Mouse (Mus musculus) cerebellum, adult 9-10 months (tissue): ENCODE measurements at regions not wholly inside any gene's neighbourhood (a gene's known extent, or its start where the extent isn't known, plus 50 kb on each side); places are given as distances from the start of the nearest gene placed in this dataset.
A peak's percentile ranks its signal among the peaks of the same experiment; 100 is the strongest.

ENCODE experiments used
- DNase-seq: peaks from one replicate; pipeline ENCODE4 v3.0.0; 2022

DNA sequence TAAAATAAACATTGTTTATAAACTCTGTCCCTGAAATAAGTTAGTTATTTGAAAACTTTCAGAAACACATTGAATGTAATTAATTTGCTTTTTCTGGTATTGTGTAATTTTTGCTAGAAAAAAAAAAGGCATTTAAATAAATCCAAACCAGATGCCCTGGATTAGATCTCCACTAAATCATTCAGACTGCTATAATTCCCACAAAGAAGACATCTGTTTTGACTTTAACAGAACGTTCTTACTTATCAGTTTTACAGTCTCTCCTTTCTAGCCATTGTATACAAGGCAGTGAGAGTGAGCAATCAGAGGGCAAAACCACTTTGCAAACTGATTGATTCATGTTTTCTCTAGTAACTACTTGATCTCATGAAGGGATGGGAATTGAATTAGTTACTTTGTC, 478.8 kb downstream of the Slitrk6 start:
- no peak for DNase-seq

DNA sequence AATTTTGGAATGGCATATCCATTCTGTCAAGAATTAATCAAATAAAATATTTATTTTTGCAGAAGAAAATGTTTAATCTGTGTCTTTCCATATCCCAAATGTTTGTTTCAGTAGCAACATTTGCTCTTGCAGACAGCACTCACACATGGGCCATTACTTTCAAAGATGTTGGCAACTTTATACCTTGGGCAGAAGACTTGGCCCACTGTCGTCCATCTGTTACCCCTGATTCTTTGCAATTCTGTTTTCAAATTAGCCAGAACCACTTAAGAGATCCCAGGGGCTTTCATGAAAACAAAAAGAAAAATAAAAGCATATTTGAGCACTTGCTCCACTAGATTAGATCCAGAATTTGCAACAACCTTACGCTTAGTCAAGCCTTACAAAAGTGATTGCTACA, 483.7 kb downstream of the Slitrk6 start:
- DNase-seq = no peak

DNA sequence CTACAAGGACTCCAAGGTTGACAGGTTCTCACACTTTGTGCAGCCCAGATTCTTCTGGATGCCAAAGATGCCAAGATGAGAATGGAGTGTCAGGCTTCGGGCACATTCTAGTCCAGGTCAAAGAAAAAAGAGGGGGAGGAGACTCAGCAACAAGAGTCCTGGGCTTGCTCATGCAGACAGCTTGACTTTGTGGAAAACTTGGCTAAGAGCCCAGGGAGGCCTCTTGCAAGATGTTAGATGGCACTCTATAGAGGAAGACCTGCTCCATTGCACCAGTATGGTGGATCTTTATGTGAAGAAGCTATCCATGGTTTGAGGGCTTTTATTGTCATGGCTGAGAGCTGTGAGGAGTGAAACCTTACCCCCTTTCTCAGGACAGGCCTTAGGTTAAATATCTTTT, 510.5 kb downstream of the Slitrk6 start:
- DNase-seq = peak; percentile 3

DNA sequence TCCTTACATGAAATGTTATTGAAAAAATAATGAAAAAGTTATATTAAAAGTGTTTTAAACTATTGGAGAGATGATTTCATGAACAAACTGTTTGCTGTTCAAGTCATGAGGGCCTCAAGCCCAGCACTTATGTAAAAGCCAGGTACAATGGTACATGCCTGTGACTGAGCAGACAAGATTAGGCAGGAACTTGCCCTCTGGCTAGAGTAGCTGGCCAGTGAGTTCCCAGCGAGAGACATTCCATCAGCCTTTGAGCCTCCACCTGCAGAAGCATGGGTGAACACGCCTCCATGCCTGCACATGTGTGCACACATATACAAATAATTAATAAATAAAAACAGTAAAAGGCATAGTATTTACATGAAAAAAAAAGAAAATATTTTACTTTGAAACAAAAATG, 511.4 kb downstream of the Slitrk6 start:
- DNase-seq = no peak

DNA sequence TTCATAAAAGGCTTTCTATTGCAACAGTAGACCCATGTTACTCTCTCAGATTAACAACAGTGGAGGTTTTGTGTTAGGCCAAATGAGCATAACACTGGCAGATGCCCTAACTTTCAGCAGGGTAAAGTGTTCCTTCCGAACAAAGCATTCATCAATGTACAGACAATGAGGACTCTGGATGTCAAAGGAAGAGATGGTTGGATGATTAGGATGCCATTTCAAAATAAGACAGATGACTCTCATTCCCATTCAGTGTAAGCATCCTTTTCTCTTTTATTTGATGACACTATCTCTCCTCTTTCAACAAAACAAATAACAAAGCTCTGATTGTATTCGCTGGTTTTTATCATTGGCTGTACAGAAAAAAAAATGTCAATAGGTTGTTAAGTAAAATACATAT, 516.1 kb downstream of the Slitrk6 start:
- DNase-seq = no peak

DNA sequence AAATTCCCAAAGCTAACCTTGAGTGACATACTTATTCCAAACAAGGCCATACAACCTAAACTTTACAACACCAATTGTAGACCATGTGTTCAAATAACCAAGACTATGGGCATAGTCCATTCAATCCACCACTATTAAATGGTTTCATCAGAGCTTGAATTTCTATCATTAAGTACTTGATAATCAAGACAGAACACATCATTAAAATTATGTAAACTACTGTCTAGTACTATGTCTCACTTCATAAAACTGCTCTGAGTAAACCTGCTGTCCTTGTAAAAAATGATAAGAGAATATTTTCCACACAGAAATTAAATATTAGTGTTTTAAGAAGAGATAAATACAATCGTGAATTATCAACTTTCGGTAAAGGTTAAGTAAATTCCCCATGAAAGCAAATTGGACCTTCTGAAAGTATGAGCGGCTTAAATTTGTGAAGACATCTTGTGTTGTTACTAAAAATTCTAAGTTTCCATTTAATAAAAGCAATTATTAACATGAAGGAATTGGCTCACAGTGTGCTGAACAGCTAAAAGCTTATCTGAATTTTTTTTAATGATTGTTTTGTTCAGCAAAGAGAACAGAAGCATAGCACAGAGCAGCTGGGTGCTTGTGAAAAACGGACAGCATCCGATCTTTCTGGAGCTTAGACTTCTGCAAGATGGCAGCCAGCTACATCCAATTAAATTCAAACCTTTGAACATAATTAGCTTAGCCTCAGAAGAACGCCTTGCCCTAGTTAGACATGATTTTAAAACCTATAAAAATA, 530.1 kb downstream of the Slitrk6 start:
- no peak for DNase-seq

DNA sequence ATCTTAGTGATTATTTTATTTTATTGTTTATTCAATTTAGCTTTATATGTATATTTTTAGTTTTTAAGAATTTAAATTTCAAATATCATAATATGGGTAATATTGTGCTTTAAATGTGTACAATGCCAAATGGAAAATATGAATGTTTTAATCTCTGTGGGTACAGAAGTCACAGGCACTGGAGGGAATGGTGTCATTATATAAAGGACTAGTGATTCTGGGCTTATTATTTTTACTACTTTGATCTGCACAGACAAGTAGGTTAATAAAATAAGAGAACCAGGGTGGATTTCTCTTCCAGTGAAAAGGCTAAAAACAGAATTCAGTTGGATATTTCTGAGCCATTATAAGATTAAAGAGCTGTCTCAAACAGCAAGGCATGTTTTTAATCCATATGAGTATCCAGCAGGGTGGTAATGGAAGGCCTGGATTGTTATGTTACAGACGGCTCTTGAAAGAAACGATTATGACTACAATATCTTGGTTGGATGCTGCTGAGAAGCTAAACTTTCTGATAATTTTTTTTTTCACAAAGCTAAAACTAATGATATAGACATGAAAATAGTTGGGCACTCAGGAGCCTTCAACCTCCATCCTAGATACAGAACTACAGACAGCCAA, 563.9 kb downstream of the Slitrk6 start:
- no peak for DNase-seq

DNA sequence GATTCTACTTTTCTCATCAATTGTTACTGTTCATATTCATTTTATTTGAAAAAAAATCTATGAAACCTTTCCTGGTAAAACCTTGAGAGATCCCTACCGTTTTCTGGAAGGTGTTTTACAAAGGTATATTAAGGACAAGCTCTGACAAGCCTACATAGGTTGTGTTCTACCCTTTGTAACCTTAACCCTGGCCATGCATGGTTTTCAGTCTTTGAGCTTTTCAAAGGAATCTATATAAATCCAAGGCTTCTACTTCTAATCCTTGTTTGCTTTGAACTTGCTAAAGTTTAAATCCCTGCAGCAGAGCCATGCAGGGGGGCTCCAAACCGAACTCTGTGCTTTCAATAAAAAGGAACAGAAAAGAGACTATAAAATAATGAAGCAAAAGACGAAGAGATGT, 564.5 kb downstream of the Slitrk6 start:
- no peak for DNase-seq

DNA sequence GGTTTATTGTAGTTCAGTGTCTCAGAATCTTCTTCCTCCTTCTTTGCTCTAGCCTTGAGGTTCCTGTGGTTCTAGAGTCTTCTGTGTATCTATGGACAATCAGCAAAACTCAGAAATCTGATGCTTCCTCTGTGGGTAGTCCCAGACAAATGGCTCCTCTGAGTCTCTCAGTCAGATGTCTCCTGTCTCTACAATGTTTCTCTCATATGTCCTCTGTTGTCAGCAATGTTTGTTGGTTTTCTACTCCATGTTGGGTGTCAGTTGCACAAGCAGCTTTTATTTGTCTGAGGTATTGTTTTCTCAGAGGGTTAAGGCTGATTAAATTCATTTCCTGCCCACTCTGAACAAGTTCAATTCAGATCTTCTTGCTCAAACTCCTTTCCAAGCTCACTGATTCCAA, 575.8 kb downstream of the Slitrk6 start:
- no peak for DNase-seq

DNA sequence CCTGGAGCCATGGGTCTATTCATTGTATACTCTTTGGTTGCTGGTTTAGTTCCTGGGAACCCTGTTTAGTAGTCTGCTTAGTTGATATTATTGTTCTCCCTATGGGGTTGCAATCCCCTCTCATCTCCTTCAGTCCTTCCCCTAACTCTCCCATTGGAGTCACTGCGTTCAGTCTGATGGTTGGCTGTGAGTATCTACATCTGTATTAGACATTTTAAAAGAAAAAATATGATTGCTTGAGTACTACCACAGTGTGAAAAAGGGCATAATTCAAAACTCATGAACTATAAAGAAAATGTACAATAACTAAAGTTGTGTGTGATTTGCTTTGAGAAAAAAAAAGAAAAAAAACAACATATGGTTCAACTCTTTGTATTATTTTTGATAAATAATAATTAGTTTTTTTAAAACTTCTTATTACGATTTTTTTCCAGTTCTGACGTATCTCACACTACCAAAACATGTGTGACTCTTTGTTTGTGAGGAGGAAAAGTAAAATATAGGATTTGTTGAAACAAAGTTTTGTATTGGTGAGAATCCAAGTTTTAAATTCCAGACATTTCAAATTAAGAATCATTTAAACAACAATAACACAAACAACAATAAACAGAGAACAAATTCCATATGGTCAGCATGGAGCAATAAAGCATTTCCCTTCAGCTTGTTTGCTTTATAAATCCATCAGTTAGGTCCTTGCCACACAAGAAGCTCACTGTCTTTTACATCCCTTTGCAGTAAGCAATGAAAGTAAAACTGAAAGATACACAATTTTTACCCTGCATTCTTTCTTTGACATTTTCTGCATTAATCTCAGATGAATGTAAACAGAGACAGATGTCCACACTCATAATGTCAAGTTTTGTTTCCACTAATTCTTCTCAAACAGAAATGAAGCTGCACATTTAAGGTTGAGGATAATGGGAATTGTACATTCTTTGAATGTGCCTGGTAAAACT, 583.5 kb downstream of the Slitrk6 start:
- DNase-seq = no peak

DNA sequence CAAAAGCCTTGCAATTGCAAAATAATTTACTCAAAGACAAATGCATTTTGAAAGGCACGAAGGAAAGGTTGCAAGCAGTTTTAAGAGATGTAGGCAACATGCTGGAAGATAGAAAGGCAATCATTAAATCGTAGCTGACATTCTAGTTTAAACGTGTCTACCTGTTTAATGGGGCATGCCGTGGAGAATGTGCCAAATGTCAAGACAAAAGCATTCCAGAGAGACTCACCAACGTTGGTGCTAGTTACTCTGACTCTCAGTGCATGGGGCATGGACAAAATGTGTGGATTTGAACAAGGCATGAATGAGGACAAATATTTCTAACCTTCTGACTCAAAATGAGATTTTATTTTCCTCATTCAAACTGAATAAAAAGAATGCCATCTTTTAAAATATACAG, 586.3 kb downstream of the Slitrk6 start:
- no peak for DNase-seq

DNA sequence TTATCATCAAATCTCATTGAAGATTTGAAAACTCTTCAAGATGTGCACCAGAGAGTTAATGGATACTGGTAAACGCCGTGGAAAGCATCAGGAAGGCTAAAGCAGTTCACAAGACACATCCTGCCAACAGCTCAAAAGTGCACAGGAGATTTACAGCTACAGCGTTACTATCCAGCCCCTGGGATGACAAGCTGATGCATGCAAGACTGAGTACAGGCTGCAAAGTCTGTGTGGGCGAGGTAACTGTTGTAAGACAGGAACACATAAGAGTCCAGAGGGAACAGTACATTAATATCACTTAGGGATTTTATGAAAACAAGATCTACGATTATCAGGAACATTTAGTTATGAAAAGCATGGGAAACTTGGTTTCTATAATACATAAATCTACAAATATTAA, 626.7 kb downstream of the Slitrk6 start:
- no peak for DNase-seq

DNA sequence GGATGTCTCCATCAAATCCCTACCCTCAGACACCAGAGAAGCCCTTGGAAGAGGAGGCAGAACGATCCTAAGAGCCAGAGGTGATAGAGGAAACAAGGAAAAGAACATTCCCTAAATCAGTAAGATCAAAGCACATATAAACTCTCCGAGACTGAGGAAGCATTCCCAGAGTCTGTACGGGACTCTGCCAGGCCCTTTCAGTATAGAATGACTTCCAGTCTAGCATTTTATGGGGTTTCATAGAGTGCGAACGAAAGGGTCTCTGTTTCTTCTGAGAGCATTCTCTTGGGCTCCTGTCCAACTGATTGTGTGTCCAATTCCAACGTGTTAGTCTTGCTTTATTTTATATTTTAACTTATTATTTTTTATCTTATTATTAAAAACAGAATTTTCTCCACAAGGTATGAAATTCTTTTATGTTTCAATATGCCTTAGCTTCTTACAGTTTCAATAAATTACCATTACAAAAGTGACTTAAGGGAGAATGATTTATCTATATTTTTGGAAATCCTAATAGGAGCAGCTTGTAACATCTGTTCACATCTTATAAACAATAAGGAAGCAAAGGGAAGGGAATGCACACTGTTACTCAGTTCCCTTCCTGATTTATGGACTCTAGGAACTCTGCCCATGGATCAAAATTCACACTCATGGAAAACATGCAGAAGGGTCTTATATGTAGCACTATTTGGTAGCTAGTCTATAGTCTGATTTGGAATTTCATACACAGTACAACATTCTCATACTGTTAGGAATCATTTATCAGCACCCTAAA, 628.8 kb downstream of the Slitrk6 start:
- DNase-seq = no peak

DNA sequence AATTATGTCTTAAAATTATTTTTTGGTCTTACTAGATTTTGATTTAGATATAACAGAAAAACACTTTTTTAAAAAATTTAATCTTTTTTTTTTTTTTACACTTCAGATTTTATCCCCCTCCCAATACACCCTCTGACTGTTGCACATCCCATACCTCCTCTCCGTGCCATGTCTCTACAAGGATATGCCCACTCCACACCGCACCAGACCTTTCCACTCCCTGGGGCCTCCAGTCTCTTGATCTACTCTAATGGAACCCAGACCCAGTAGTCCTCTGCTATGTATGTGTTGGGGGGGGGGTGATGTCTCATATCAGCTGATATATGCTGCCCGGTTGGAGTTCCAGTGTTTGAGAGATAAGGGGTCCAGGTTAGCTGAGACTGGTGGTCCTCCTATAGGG, 632.2 kb downstream of the Slitrk6 start:
- DNase-seq = no peak

DNA sequence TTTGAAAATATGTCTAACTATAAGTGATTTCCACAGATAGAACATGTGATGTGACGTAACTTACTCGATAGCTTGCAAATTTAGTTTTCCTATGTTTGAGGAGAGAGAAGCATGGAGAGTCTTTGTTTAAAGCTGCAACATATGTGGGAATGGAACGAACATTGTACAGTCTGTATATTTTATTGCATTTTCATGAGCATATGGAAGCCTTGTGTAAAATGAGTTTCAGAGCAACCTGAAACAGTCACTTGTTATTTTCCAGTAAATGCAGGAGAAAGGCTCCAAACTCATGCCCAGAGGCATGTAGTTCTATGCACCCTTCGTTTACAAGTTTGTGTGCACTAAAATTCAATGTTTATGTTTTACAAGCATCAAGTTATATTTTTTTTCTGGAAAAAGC, 639.4 kb downstream of the Slitrk6 start:
- DNase-seq = no peak

DNA sequence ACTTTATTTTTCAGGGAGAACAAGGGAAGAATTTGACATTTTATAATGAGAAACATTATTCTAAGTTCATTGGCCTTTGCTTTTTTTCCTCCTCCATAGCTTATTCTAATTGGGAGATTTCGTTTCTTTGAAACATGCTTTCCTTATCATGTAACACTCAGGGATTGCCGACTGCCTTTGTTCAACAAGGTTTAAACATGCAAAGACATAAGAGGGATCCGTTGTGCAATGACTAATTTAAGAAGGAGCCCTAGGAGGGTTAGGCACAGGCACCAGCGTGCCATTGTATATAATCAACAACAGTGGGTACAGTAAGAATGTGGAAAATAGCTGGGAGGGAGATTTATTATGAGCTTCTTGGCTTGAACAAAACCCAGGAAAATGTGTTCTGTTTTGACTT, 654.1 kb downstream of the Slitrk6 start:
- DNase-seq = no peak

DNA sequence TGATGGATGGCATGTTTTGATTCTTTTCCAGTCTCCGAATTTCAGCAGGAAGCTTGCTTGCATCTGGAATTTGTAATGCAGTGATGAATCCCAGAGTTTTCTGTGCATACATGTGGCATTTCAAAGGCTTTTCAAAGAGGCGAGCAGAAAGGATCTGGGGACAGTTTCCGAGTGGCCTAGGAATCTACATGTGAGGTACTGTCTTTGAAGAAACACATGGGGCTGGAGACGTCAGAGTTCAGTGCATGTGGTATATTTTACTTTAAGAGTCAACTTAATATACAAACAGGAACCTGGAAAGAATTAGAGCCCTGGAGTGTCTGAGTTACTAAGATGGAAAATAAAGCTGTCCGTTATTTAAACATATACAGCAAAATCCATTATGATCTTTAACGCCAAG, 676.6 kb downstream of the Slitrk6 start:
- DNase-seq = no peak

DNA sequence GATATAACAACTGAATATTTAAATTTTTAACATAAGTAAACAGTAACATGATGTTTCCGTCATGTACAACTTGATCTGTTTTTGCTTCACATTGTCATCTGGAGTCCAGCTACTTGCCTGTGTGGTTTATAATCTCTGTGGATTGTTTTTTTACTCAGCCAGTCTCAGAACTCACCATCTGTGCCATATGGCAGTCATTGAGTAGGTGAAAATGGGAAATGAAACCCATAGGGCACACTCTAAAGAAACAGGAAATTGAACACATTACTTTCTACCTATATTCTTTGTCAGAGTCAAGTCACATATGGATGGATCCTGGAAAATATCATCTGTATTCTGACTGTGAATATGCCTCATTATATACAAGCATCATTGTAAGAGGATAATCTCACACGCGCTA, 707.2 kb downstream of the Slitrk6 start:
- no peak for DNase-seq

DNA sequence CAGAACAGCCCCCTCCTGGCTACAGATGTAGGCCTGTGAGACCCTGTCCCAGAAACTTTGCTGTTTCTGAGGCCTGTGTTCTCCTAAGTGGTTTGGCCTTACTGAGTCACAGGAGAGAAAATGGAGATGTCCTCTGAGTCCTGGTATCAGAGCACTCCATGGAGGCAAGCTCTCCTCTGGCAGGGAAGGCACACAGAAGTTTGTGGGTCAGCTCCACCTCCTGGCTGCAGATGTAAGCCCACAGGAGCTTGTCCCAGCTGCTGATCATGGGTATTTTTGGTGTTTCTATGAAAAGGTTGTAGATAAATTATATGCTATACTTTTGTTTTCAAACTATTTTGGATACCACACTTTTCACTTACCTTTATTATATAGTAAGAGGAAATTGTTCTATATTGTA, 711.7 kb downstream of the Slitrk6 start:
- DNase-seq = no peak

DNA sequence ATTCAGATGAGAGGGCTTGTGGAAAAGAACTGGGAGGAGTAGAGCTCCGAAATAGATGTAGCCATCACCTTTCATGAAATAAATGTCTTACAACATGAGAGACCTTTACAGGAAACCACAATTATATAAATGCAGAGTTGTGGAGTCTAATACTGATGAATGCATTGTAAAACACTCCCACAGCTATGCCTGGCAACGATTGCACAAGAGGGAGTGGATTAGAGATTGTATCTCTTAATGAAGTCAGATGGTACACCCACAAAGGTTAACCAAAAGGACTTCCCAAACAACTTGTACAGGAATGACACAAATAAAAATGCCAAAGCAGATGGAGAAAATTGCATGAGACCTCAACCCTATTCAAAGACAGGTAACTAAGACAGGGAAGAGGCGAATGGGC, 733.1 kb downstream of the Slitrk6 start:
- DNase-seq = no peak

DNA sequence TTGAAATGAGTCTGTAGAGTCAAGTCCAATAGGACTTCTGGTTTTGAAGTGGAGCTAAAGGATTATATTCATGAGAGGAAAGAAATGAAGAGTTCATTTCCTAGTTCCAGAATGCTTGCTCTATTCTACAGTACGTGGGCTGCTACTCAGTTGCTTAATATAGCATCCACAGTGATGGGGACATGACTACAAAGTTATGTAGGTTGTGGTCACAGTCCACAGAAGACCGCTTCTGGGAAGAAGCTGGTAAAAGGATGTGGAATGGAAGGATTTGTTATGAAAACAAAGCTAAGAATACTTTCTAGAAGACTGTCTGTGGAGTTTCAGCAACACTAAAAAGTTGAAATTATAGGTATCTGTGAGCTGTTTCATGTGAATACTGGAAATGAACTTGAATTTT, 739.8 kb downstream of the Slitrk6 start:
- DNase-seq = no peak

DNA sequence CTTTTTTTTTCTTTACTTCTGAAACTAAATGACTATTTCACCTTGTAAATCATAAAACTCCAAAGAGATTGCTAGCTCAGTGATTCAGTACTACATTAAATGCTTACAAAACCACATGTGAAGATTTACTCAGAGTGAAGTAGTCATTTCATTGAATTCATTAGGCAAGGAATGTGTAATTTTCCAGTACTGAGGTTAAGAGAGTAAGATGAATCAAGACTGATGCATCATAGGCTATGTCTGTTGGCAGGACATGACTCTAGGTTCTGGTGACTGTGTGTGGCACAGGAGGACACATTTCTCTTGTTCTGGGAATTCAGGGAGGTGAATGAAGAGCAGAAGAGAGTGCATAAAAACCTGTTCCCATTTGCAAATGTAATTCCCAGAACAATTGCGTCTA, 741.7 kb downstream of the Slitrk6 start:
- no peak for DNase-seq

DNA sequence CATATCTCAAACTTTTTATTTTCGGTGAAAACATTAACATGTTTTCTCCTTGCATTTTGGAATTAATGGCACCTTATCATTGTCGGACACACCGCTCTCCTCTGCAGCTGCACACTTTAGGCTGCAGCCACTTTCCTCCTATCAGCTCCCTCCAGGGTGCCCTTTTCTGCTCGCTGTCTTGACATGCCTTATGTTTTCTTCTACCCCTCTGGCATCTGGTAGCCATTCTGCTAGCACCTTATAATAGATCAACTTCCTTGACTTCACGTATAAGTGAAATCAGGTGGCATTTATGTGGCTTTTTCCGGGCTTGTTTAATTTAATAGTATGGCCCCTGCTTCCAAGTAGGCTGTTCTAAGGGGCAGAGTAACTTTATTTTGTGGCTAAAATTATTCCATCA, 747.8 kb downstream of the Slitrk6 start:
- DNase-seq = no peak
